Comparison of ENCODE assay signal across 8 mouse cellular contexts in the genomic region with DNA sequence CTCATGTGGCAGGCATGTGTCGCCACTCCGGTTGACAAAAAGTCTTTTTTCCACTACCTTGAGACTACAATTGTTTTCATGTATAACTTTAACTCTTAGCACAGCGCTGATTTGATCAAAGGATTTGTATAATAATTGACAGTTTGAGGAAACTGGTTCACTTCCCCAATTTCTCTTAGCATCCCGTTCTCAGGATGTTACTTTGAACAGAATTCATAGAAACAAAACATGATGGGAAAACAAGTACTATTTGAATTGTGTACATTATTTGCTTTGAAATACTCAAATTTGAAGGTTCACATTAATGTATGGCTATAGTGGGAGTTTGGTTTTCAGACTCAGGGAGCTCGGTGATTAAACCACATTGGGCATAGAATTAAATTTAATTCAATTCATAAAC. TPM values are rescaled to one million over a fixed set of nuclear protein-coding genes. Genes with fewer than 3 reads are reported as not detected.
A peak's percentile ranks its signal among the peaks of the same experiment; 100 is the strongest.
DNase-seq lines count a peak whose midpoint lies in the region; ATAC-seq lines count a peak whose summit lies in the region.

No protein-coding gene starts in this region.

- no peak overlapping the region for H3K27ac ChIP-seq in kidney, embryonic 14.5 days (ENCODE audit: low read depth, low read length)
- H3K27ac ChIP-seq in hindbrain, embryonic 16.5 days (ENCODE audit: low read depth, low read length) = no peak overlapping the region
- no peak overlapping the region for H3K27ac ChIP-seq in midbrain, embryonic 15.5 days

- H3K36me3 ChIP-seq in kidney, embryonic 14.5 days (ENCODE audit: control insufficient read depth, insufficient read depth, low read length) = no peaks in the 10 kb centered on the region
- H3K36me3 ChIP-seq in hindbrain, embryonic 16.5 days (ENCODE audit: control insufficient read depth, insufficient read depth, low read length) = no peaks in the 10 kb centered on the region
- H3K36me3 ChIP-seq in midbrain, embryonic 15.5 days (replicated peaks) = no peaks in the 10 kb centered on the region

- no peak for ATAC-seq in kidney, embryonic 14.5 days (ENCODE audit: low FRiP score, low TSS enrichment)
- ATAC-seq in hindbrain, embryonic 16.5 days = no peak
- no peak for ATAC-seq in midbrain, embryonic 15.5 days (replicated peaks)

- no peaks in the 10 kb centered on the region for H3K9me3 ChIP-seq in kidney, embryonic 14.5 days (ENCODE audit: control insufficient read depth, low read length)
- H3K9me3 ChIP-seq in hindbrain, embryonic 16.5 days (ENCODE audit: control insufficient read depth, low read length) = no peaks in the 10 kb centered on the region
- no peaks in the 10 kb centered on the region for H3K9me3 ChIP-seq in midbrain, embryonic 15.5 days

- H3K4me3 ChIP-seq in kidney, embryonic 14.5 days (ENCODE audit: low read length) = peak overlapping the region; percentile 39; the same call in 1 of the 2 replicates
- no peak overlapping the region for H3K4me3 ChIP-seq in hindbrain, embryonic 16.5 days (ENCODE audit: low read length)
- H3K4me3 ChIP-seq in midbrain, embryonic 15.5 days = no peak overlapping the region

- H3K4me1 ChIP-seq in kidney, embryonic 14.5 days (ENCODE audit: control insufficient read depth, insufficient read depth, low read length) = no peaks in the 10 kb centered on the region
- H3K4me1 ChIP-seq in hindbrain, embryonic 16.5 days (ENCODE audit: control insufficient read depth, insufficient read depth, low read depth, low read length) = no peaks in the 10 kb centered on the region
- H3K4me1 ChIP-seq in midbrain, embryonic 15.5 days = no peaks in the 10 kb centered on the region

- DNase-seq in kidney, postnatal 36 days = no peak
- peak; percentile 4 for DNase-seq in c-Kit-positive CD71-positive TER-119-positive erythroid progenitor cells, embryonic 14.5 days (ENCODE audit: low spot score)
- no peak for DNase-seq in adrenal gland, postnatal 10 days
- DNase-seq in right cerebral cortex, postnatal 4 days = no peak
- DNase-seq in adrenal gland, adult 8-10 months = no peak

- no peaks in the 10 kb centered on the region for H3K27me3 ChIP-seq in kidney, embryonic 14.5 days (ENCODE audit: control insufficient read depth, insufficient read depth, low read length)
- H3K27me3 ChIP-seq in hindbrain, embryonic 16.5 days (replicated peaks; ENCODE audit: control insufficient read depth, insufficient read depth, low read length) = no peaks in the 10 kb centered on the region
- H3K27me3 ChIP-seq in midbrain, embryonic 15.5 days (replicated peaks) = no peaks in the 10 kb centered on the region

- 73% methylated on average over 5 of the region's 5 CpGs for whole genome bisulfite sequencing in kidney, embryonic 14.5 days
- WGBS in hindbrain, embryonic 16.5 days = 62% methylated on average over 5 of the region's 5 CpGs
- WGBS in midbrain, embryonic 15.5 days = 72% methylated on average over 5 of the region's 5 CpGs

- H3K9ac ChIP-seq in kidney, embryonic 14.5 days (ENCODE audit: low read depth, low read length) = no peak overlapping the region
- no peak overlapping the region for H3K9ac ChIP-seq in hindbrain, embryonic 16.5 days (ENCODE audit: low read depth, low read length)
- no peak overlapping the region for H3K9ac ChIP-seq in midbrain, embryonic 15.5 days

- peak overlapping the region; percentile 40 for H3K4me2 ChIP-seq in kidney, embryonic 14.5 days (replicated peaks; ENCODE audit: low read depth, low read length)
- H3K4me2 ChIP-seq in hindbrain, embryonic 16.5 days (ENCODE audit: low read length) = peak overlapping the region; percentile 40
- H3K4me2 ChIP-seq in midbrain, embryonic 15.5 days = peak overlapping the region; percentile 48

RNA-seq across cellular contexts. Expression of gene Brwd3, which starts 1.1 kb away (rescaled TPM):
- 3.1 and 4.5 TPM in 2 replicates for polyA plus RNA-seq in kidney, embryonic 14.5 days (2014; fragmentation: Nextera tagmentation; extraction: Ambion mirVana)
- 2.0 and 2.3 TPM in 2 replicates for polyA plus RNA-seq in hindbrain, embryonic 16.5 days (2015; fragmentation: Nextera tagmentation; extraction: Ambion mirVana)
- 3.2 and 3.7 TPM in 2 replicates for polyA plus RNA-seq in midbrain, embryonic 15.5 days (2015; fragmentation: Nextera tagmentation; extraction: Ambion mirVana)
- 10 to 100 TPM; 10.5 to 13.9 TPM for total RNA-seq in adrenal gland, postnatal 10 days (2021)
- total RNA-seq in adrenal gland, adult 8-10 months (2022) = 1 to 10 TPM; 6.6 to 9.5 (median 8.2) TPM
